Mouse (Mus musculus): Measurements from ENCODE around the gene Ispd. TPM values are rescaled to one million over a fixed set of nuclear protein-coding genes. Genes with fewer than 3 reads are reported as not detected.

Ispd gene
- polyA plus RNA-seq, 1 experiment: 2.5 TPM

GRCm38 (mm10) chr12:36530920-36531319, 149.7 kb downstream of the Ispd start:
- H3K27me3 ChIP-seq (replicated peaks; ENCODE audit: control insufficient read depth, insufficient read depth, low read length): no peaks in the 10 kb centered on the region
- WGBS: 41% methylated on average over 2 of the region's 2 CpGs
- no peaks in the 10 kb centered on the region for H3K36me3 ChIP-seq (ENCODE audit: control insufficient read depth, insufficient read depth, low read length)
- no peak for TF ChIP-seq POLR2A (IDR thresholded peaks at IDR 0.05; ENCODE audit: low read depth, low read length)
- TF ChIP-seq CTCF (conservative IDR thresholded peaks at IDR 0.05; ENCODE audit: insufficient read depth, insufficient read length, low read depth, low read length): no peak
- no peak overlapping the region for H3K27ac ChIP-seq (ENCODE audit: insufficient read depth, low read depth, low read length)
- no peaks in the 10 kb centered on the region for H3K4me1 ChIP-seq (ENCODE audit: control insufficient read depth, insufficient read depth, low read length)
- no peak overlapping the region for H3K4me3 ChIP-seq (ENCODE audit: insufficient read depth, low read depth, low read length)
- no peak for DNase-seq

GRCm38 (mm10) chr12:36531421-36532072, 150.3 kb downstream of the Ispd start:
- 32% methylated on average over 4 of the region's 4 CpGs for WGBS
- H3K27me3 ChIP-seq (replicated peaks; ENCODE audit: control insufficient read depth, insufficient read depth, low read length): no peaks in the 10 kb centered on the region
- no peak overlapping the region for H3K4me3 ChIP-seq (ENCODE audit: insufficient read depth, low read depth, low read length)
- H3K4me1 ChIP-seq (ENCODE audit: control insufficient read depth, insufficient read depth, low read length): no peaks in the 10 kb centered on the region
- no peaks in the 10 kb centered on the region for H3K36me3 ChIP-seq (ENCODE audit: control insufficient read depth, insufficient read depth, low read length)
- no peak overlapping the region for H3K27ac ChIP-seq (ENCODE audit: insufficient read depth, low read depth, low read length)
- peak; percentile 74 for DNase-seq
- TF ChIP-seq CTCF (conservative IDR thresholded peaks at IDR 0.05; ENCODE audit: insufficient read depth, insufficient read length, low read depth, low read length): no peak

- H3K27ac ChIP-seq (ENCODE audit: insufficient read depth, low read depth, low read length): no peak overlapping the region
- peak; percentile 56 for DNase-seq
- no peaks in the 10 kb centered on the region for H3K27me3 ChIP-seq (replicated peaks; ENCODE audit: control insufficient read depth, insufficient read depth, low read length)
- TF ChIP-seq POLR2A (IDR thresholded peaks at IDR 0.05; ENCODE audit: low read depth, low read length): no peak
- H3K36me3 ChIP-seq (ENCODE audit: control insufficient read depth, insufficient read depth, low read length): no peaks in the 10 kb centered on the region
- 31% methylated on average over 3 of the region's 3 CpGs for WGBS
- H3K4me1 ChIP-seq (ENCODE audit: control insufficient read depth, insufficient read depth, low read length): no peaks in the 10 kb centered on the region
- H3K4me3 ChIP-seq (ENCODE audit: insufficient read depth, low read depth, low read length): no peak overlapping the region
Observed at GRCm38 (mm10) chr12:36532525-36532924, 151.3 kb downstream of the Ispd start.

GRCm38 (mm10) chr12:36533160-36533900, 152.1 kb downstream of the Ispd start:
- no peak overlapping the region for H3K27ac ChIP-seq (ENCODE audit: insufficient read depth, low read depth, low read length)
- WGBS: 88% methylated on average over 2 of the region's 2 CpGs

GRCm38 (mm10) chr12:36534589-36534988, 153.3 kb downstream of the Ispd start:
- Histone ChIP-seq H3K4me1 (ENCODE audit: control insufficient read depth, insufficient read depth, low read length) (no peaks in the 10 kb centered on the region), H3K27ac (ENCODE audit: insufficient read depth, low read depth, low read length) (no peak overlapping the region), H3K27me3 (replicated peaks; ENCODE audit: control insufficient read depth, insufficient read depth, low read length) (no peaks in the 10 kb centered on the region), H3K36me3 (ENCODE audit: control insufficient read depth, insufficient read depth, low read length) (no peaks in the 10 kb centered on the region), H3K4me3 (ENCODE audit: insufficient read depth, low read depth, low read length) (no peak overlapping the region)
- TF ChIP-seq CTCF (conservative IDR thresholded peaks at IDR 0.05; ENCODE audit: insufficient read depth, insufficient read length, low read depth, low read length): no peak
- no peak for TF ChIP-seq POLR2A (IDR thresholded peaks at IDR 0.05; ENCODE audit: low read depth, low read length)
- no peak for DNase-seq
- 85% methylated on average over 5 of the region's 5 CpGs for WGBS

More at GRCm38 (mm10) chr12:36533160-36533900, 152.1 kb downstream of the Ispd start:
- Histone ChIP-seq H3K4me3 (ENCODE audit: insufficient read depth, low read depth, low read length) (no peak overlapping the region), H3K4me1 (ENCODE audit: control insufficient read depth, insufficient read depth, low read length) (no peaks in the 10 kb centered on the region), H3K27me3 (replicated peaks; ENCODE audit: control insufficient read depth, insufficient read depth, low read length) (no peaks in the 10 kb centered on the region), H3K36me3 (ENCODE audit: control insufficient read depth, insufficient read depth, low read length) (no peaks in the 10 kb centered on the region)
- TF ChIP-seq CTCF (conservative IDR thresholded peaks at IDR 0.05; ENCODE audit: insufficient read depth, insufficient read length, low read depth, low read length) (no peak), POLR2A (IDR thresholded peaks at IDR 0.05; ENCODE audit: low read depth, low read length) (no peak)
- DNase-seq: no peak

- TF ChIP-seq CTCF (conservative IDR thresholded peaks at IDR 0.05; ENCODE audit: insufficient read depth, insufficient read length, low read depth, low read length) (no peak), POLR2A (IDR thresholded peaks at IDR 0.05; ENCODE audit: low read depth, low read length) (no peak)
- no peak for DNase-seq
Observed at GRCm38 (mm10) chr12:36545318-36545717, 164.1 kb downstream of the Ispd start.

GRCm38 (mm10) chr12:36549474-36549873, 168.2 kb downstream of the Ispd start:
- TF ChIP-seq POLR2A (IDR thresholded peaks at IDR 0.05; ENCODE audit: low read depth, low read length) (no peak), CTCF (conservative IDR thresholded peaks at IDR 0.05; ENCODE audit: insufficient read depth, insufficient read length, low read depth, low read length) (no peak)
- H3K27ac ChIP-seq (ENCODE audit: insufficient read depth, low read depth, low read length): no peak overlapping the region
- 94% methylated on average over 9 of the region's 9 CpGs for WGBS
- H3K4me3 ChIP-seq (ENCODE audit: insufficient read depth, low read depth, low read length): no peak overlapping the region
- no peaks in the 10 kb centered on the region for H3K36me3 ChIP-seq (ENCODE audit: control insufficient read depth, insufficient read depth, low read length)
- DNase-seq: no peak
- H3K4me1 ChIP-seq (ENCODE audit: control insufficient read depth, insufficient read depth, low read length): no peaks in the 10 kb centered on the region
- no peaks in the 10 kb centered on the region for H3K27me3 ChIP-seq (replicated peaks; ENCODE audit: control insufficient read depth, insufficient read depth, low read length)

More at GRCm38 (mm10) chr12:36545318-36545717, 164.1 kb downstream of the Ispd start:
- Histone ChIP-seq H3K27me3 (replicated peaks; ENCODE audit: control insufficient read depth, insufficient read depth, low read length) (no peaks in the 10 kb centered on the region), H3K36me3 (ENCODE audit: control insufficient read depth, insufficient read depth, low read length) (no peaks in the 10 kb centered on the region), H3K27ac (ENCODE audit: insufficient read depth, low read depth, low read length) (no peak overlapping the region), H3K4me3 (ENCODE audit: insufficient read depth, low read depth, low read length) (no peak overlapping the region), H3K4me1 (ENCODE audit: control insufficient read depth, insufficient read depth, low read length) (no peaks in the 10 kb centered on the region)
